Mouse (Mus musculus): ENCODE data around the gene Nktr. TPM values are rescaled to one million over a fixed set of nuclear protein-coding genes. Genes with fewer than 3 reads are reported as not detected.

Gene Nktr
- 15.2 and 28.9 TPM in 2 replicates for polyA plus RNA-seq (2012; ENCODE audit: low replicate concordance)

GRCm38 (mm10) chr9:121718792-121719318 lies at the start of gene Nktr:
TSS of gene Nktr (plus strand) at chr9:121719169.

DNA sequence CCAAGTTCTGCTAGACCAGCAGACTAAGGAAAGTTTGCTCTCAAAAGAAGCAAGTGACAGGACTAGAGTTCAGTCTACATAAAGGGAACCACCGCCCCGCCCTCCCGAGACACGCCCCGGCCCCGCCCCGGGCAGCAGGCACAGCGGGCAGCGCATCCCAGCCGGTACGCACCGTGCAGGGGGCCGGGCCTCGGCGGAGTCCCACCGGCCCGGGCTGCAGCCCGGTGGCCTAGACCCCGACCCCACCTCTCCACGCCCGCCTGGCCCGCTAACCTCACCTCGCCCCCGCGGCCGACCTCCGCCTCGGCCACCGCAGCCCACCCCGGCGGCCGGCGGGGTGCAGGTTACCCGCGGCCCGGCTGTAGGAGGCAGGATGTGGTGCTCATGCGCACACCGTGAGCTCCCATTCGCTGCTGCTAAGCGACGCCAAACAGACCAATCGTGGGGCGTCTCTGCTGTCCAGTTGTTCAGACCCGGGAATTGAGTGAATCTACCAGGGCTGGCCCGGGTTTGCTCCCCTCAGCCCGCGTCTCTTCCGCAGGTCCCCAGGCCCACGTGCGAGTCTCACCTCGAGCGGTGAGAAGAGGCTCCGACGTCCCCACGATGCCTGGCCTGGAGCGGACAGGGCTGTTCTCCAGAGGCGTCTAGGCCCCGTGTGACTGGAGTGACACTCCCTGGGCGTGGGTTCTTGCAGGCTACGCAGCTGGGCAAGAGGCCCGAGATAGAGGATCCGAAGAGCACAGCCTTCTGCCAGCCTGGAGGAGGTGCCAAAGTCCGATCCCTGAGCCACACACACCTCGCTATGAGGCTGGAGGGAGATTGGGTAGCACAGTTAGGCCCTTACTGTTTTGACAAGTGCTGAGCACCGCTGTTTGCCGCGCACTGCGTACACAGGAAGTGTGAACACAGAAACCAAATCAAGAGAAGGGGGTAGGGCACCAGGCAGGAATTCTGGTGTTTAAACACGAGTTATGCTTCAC lies 14.0 kb upstream of the Nktr start, which contains the start of gene Sec22c:
TSS of gene Sec22c (minus strand) at position 845 of the 980 bp plus-strand sequence.

GRCm38 (mm10) chr9:121709898-121710583 lies 8.9 kb upstream of the Nktr start, which contains the start of gene Ss18l2:
TSS of gene Ss18l2 (plus strand) at chr9:121710329.

GRCm38 (mm10) chr9:121759091-121760081 lies 40.4 kb downstream of the Nktr start, which contains the start of gene Zfp651:
TSS of gene Zfp651 (plus strand) at chr9:121759330.

GRCm38 (mm10) chr9:121777484-121778065 lies 58.6 kb downstream of the Nktr start, which contains the start of gene Klhl40:
TSS of gene Klhl40 (plus strand) at chr9:121777607.

DNA sequence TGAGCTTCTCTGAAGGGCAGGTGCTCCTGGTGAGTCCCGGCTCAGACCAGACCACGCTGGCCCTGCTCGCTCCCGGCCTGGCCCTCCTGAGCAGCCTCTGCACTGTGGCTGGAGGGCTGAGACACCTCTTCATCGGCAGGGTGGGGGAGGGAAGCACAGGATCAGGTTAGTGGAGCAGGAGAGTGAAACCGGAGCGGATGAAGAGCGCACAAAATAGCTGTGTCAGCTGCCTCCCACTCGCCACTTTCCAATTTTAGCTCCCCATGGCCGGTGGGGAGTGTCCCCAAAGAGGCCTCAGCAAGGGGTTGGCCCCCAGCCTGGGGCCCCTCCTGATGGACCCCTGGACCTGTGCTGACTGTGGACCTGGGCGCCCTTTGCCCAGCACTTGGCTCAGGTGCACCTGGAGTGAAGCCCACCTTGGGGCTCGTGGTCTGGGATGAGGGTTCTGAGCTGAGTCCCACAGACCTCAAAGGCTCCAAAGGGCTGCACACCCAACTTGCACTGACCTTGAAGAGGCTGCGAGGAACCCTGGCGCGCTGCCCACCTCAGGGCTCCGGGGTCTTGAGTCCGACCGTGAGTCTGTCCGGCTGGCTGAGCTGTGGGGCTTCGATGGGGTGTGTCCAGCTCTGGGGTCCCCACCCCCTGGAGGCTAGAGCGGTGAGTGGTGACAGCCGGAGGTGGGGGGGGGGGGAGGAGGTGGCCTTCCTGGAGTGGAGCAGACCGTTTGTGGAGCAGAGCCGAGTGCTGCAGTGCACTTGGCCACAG lies 73.0 kb downstream of the Nktr start, which contains the start of gene Hhatl:
TSS of gene Hhatl (minus strand) at position 751 of the 765 bp plus-strand sequence.

Other genes with a start within 250 kb of the Nktr start
- not detected in 2 replicates for gene Cck, start 223.5 kb upstream of the Nktr start, polyA plus RNA-seq (2012; ENCODE audit: low replicate concordance)
- gene Lyzl4, start 77.1 kb upstream of the Nktr start, polyA plus RNA-seq (2012; ENCODE audit: low replicate concordance), result not detected in 2 replicates
- gene Vipr1, start 76.5 kb upstream of the Nktr start, polyA plus RNA-seq (2012; ENCODE audit: low replicate concordance), result 0.69 and 1.9 TPM in 2 replicates
- 8.1 and 14.6 TPM in 2 replicates for gene Sec22c, start 13.7 kb upstream of the Nktr start, polyA plus RNA-seq (2012; ENCODE audit: low replicate concordance)
- 11.0 and 17.7 TPM in 2 replicates for gene Ss18l2, start 8.8 kb upstream of the Nktr start, polyA plus RNA-seq (2012; ENCODE audit: low replicate concordance)
- 0.63 and 2.2 TPM in 2 replicates for gene Zfp651, start 40.2 kb downstream of the Nktr start, polyA plus RNA-seq (2012; ENCODE audit: low replicate concordance)
- not detected in 2 replicates for gene Klhl40, start 58.4 kb downstream of the Nktr start, polyA plus RNA-seq (2012; ENCODE audit: low replicate concordance)
- gene Hhatl, start 73.3 kb downstream of the Nktr start, polyA plus RNA-seq (2012; ENCODE audit: low replicate concordance), result not detected in 2 replicates
- not detected in 2 replicates for gene Ccdc13, start 120.3 kb downstream of the Nktr start, polyA plus RNA-seq (2012; ENCODE audit: low replicate concordance)
- gene Higd1a, start 139.2 kb downstream of the Nktr start, polyA plus RNA-seq (2012; ENCODE audit: low replicate concordance), result 17.8 and 26.4 TPM in 2 replicates
- gene Ackr2, start 179.2 kb downstream of the Nktr start, polyA plus RNA-seq (2012; ENCODE audit: low replicate concordance), result 0.14 and 0.76 TPM in 2 replicates
- gene Cyp8b1, start 197.1 kb downstream of the Nktr start, polyA plus RNA-seq (2012; ENCODE audit: low replicate concordance), result 0.26 TPM in 1 of 2 replicates, not detected in the other
- 0.24 TPM in 1 of 2 replicates, not detected in the other for gene Fam198a, start 231.8 kb downstream of the Nktr start, polyA plus RNA-seq (2012; ENCODE audit: low replicate concordance)